Mouse (Mus musculus) mature B cell (primary cell): ENCODE results near the gene Actr1a.

Experiments
- in situ Hi-C: fragments of 300-500 bp; cut with MboI; formaldehyde crosslinking; loops from 2 replicates; pipeline ENCODE4 v1.14.3; 2019

Actr1a gene

GRCm38 (mm10) chr19:46399886-46400285 lies 4.3 kb upstream of the Actr1a start:
- in situ Hi-C loops: no loop called here

DNA sequence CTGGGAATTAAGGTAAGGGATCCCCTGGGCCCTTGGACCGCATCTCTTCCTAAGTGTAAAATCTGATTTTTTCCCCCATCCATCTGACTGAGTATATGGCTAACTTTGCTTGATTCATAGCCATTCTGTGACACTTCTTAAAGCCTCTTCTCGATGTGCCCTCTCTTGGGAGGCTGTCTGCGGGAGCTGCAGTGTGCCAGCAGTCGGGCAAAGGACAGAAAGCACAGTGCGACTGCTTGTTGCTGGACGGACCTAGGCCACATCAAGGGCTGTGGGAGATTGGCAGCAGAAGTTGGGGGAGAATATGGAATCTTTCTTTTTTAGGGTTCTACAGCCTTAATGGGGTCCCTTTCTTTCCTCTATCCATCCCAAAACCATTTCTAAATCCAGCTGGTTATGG lies 3.8 kb upstream of the Actr1a start:
- in situ Hi-C loops: no loop called here

GRCm38 (mm10) chr19:46398401-46398800 lies 2.9 kb upstream of the Actr1a start:
- in situ Hi-C loops: no loop called here

GRCm38 (mm10) chr19:46397436-46398001 lies 2.0 kb upstream of the Actr1a start:
- in situ Hi-C loops: no loop called here

DNA sequence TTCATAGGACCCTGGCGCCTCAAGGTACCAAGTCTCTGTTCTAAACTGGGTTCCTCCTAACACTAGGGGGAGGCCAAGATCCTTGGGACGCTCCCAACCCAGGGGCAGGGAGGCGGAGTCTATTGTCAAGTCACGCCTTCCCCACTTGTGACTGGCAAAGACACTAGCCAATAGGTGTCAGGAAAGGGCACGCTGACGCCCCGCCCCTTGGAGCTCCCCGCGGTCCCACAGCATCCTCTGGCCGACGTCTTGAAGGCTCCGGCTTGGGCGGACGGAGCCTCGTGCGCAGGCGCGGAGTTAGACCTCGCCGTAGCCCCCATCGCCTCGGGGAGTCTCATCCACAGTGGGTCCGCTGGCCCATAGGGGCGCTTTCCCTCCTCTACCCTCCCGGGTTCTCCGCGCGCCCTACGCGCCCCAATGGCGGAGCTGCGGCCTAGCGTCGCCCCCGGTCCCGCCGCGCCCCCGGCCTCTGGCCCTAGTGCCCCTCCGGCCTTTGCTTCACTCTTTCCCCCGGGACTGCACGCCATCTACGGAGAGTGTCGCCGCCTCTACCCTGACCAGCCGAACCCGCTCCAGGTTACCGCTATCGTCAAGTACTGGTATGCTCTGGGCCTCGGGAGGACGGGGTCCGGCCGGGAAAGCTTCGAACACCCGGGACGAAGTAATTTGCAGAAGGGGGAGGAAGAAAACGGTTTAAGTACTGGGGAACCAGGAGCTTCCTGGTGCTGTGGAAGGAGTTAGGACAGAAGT lies 1.3 kb upstream of the Actr1a start, which contains the start of gene Sufu:
TSS of gene Sufu (plus strand) at position 211 of the 750 bp plus-strand sequence.
- in situ Hi-C loops: no loop called here

DNA sequence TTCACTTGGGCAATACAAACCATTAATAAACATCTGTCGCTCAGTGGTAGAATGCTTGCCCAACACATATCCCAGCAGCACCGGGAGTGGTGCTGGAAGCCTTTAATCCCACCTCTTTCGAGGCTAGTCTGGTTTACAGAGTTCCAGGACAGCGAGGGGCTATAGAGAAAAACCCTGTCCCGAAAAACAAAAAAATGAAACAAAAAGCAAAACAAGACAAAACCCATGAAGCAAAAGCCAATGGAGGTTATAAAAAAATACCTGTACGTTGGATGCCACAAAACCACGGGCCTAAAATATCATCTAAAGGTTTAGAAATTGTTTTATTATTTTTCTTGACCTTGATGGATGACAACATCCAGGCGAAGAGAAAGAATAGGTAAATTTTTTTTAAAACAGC lies 561 bp upstream of the Actr1a start:
- in situ Hi-C loops: no loop called here

GRCm38 (mm10) chr19:46394712-46395108 lies 838 bp downstream of the Actr1a start:
- in situ Hi-C loops: no loop called here

GRCm38 (mm10) chr19:46392018-46392417 lies 3.5 kb downstream of the Actr1a start:
- in situ Hi-C loops: no loop called here

- in situ Hi-C loops: no loop called here
These were observed 5.7 kb downstream of the Actr1a start for GRCm38 (mm10) chr19:46389872-46390271.

GRCm38 (mm10) chr19:46382275-46382674 lies 13.3 kb downstream of the Actr1a start:
- in situ Hi-C loops: no loop called here

GRCm38 (mm10) chr19:46375891-46376290 lies 19.7 kb downstream of the Actr1a start:
- in situ Hi-C loops: no loop called here

DNA sequence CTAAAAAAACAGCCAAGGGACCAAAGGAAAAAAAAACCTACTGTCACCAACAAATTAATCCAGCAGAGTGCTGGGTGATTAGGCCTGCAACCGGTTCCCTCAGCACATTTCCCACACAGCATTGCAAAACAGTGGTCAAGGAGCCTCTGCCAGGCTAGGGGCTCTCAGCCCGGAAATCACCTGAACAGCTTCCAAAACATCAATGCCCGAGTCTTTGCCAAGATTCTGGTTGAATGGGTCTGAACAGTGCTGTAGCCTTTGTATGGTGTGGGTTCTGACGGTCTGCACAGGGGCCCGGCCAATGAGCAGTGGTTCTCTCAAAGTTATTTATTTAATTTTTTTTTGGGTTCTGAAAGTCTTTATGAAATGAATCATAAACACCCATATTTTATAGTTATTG lies 20.1 kb downstream of the Actr1a start:
- in situ Hi-C loops: no loop called here

DNA sequence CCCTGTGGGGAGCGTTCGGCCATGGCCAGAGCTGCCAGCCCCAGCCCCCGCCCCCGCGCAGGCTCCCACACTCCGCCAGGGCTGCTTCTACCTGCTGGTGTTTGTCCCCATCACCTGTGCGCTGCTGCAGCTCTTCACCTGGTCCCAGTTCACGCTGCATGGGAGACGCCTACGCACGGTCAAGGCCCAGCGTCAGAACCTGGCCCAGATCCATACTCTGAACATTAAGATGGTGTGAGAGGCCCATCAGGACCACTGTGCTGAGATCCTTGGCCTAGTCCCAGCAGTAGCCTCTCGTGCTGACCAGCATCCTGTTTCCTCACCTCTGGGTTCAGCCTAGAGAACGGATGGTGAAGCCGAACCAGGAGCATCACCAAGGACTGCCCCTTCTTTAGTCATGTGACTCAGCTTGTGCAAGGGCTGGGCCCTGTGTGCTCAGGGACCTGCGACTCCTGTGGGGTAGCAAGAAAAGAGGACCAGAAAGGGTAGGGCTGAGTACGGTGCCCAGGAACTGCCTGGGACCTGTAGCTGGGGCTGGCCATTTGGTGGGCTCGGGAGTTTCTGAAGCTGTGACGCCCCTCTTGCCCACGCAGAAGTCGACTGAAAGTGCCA lies 21.0 kb downstream of the Actr1a start:
- in situ Hi-C loops: no loop called here

- in situ Hi-C loops: no loop called here
These were observed 26.3 kb downstream of the Actr1a start for GRCm38 (mm10) chr19:46369204-46369603.

DNA sequence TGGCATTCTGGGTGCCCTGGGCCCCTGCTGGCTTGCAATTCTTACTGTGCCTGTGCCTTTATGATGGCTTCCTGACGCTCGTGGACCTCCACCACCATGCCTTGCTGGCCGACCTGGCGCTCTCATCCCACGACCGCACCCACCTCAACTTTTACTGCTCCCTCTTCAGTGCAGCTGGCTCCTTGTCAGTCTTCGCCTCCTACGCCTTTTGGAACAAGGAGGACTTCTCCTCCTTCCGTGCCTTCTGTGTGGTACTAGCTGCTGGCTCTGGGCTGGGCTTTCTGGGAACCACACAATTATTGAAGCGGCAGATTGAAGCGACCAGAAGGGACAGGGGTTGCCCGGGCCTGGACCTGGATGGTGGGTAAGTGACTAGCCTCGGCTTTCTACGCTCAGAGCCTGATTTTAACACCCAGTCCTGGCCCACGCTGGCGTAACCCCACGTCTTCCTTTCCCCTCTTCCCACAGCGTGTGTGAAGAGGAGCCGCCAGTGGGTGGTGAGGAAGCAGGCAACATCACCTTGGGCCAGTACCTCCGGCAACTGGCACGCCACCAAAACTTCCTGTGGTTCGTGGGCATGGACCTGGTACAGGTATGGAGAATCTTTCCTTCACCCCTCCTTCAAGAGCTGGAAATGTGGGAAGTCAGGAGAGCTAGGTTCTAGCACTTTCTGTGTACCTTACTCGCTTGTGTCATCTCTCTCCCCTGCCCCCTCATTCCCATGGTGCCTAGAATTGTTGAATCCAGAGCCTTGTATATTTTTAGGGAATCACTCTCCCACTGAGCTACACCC lies 27.6 kb downstream of the Actr1a start:
- in situ Hi-C loops: no loop called here

DNA sequence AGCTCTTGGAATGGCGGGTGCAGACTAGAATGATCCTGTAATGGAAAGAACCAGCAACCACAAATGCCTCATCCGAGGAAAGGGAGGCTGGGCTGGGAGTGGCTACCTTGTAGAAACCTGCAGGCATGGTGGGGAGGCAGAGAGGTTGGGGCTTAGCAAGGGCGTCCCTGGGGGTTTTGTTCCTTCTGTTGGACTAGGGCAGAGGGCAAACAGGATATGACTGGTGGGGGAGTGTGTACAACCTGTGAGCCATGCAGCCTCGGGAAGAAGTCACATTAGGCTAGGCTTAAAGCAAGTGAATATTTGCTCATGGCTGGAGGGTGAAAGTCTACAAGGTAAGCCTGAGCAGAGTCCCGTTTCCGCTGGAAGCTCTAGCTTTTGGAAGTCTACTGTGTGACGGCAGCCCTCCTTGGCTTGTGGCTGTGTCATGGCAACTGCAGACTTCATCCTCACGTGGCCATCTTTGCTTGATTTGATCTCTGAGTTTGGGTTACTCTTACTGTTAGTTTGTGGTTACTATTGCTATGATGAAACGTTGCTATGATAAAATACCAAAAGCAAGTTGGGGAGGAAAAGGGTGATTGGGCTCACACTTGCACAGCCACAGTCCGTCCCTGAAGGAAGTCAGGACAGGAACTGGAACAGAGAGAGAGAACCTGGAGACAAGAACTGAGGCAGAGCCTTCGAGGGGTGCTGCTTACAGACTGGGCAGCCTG lies 32.1 kb downstream of the Actr1a start:
- in situ Hi-C loops: no loop called here

- in situ Hi-C loops: no loop called here
These were observed 33.4 kb downstream of the Actr1a start for GRCm38 (mm10) chr19:46362104-46362503.

DNA sequence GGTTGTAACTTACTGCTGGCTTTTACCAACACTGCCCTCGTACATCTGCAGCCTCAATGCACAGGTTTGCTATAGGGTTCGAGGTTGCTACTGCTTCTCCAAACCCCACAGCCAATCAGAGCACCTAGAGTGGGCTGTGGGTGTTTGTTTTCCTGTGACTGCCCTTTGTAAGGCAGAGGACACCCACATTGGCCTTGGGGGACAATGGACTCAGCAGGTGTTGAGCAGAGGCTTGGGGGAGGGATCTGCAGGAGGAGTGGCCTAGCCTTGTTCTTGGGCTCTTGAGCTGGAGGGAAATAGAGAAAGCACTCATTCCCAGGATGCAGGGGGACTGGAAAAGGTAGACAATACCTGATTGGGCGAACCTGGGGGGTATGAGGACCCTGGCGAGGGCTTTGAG lies 37.2 kb downstream of the Actr1a start:
- in situ Hi-C loops: no loop called here

DNA sequence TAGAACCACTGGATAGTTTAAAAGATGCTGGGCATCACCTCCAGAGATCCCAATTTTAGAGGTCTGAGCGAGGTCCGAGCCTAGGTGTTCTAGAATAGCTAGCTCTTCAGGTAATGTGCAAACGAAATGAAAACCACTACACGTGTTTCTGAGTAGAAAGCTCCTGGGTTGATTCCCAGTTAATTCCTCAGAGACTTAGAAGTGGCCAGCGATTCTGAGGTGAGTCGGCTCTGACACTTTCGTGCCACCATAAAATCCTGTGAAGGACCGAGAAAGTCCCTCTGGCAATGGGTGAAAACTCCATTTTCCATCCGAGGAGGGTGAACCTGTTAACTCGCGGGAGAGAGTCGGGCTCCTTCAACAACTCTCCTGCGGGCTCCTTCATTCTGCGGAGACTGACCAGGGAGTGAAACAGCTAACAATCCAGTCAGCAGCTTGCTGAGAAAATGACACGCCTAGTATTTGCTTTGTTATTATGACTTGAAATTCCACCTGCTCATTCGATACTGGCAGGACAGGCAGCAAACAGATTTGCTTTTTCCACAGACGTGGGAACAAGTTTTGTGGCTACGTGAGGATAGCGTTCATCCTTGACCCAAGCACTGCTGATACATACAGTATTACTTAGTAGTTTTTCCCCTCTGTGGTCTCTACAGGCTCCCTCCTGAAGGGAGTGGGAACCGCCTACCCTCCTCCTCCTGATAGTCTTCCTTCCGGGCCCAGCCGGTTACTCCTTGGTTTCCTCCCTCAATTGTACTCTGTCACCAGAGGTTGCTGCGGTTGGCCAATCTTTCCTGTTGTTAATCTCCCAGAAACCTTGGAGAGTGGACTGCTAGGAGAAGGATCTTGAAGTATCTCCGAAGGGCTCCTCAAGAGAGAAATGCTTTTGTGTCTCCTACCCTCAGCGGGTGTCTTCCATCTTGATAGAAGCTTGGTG lies 37.9 kb downstream of the Actr1a start:
- in situ Hi-C loops: no loop called here

DNA sequence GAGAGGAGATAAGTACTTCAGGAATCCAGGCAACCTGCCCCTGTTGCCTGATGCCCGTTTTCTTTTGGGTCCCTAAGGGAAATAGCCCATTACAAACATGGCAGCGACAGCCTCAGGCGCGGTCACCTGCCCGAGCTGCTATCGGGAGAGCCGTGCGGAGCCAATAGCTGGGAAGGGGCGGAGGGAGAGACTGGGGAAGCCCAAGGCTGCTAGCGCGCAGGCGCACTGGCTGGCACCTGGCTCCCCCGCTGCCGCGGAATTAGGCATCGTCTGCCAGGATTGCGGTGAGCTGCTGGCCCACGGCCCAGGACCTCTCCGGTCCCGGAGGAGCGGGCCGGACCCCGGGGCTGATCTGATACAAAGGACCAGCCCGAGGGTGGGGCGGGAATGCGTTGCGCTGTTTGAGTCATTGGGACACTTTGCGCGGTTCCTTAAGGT lies 38.8 kb downstream of the Actr1a start:
- in situ Hi-C loops: no loop called here
